Mouse (Mus musculus) neural tube, embryonic 14.5 days (tissue): ENCODE measurements around the gene Ccdc57. TPM values are rescaled to one million over a fixed set of nuclear protein-coding genes. Genes with fewer than 3 reads are reported as not detected.
A peak's percentile ranks its signal among the peaks of the same experiment; 100 is the strongest.

Source experiments
- ATAC-seq: fragments of 200-750 bp; cut with Nextera tagmentation; 2 replicates; pipeline ENCODE4 v1.8.0; 2017; ENCODE audit warnings: low read depth, mild to moderate bottlenecking, moderate TSS enrichment, moderate library complexity
- H3K27ac ChIP-seq: fragments of 300-500 bp; sonication (generic); 2 replicates; pipeline ENCODE4 v1.5.1; 2014; ENCODE audit warnings: low read depth, mild to moderate bottlenecking, control low read depth, low read length, moderate library complexity, mixed read lengths
- H3K27me3 ChIP-seq: fragments of 300-500 bp; sonication (generic); 2 replicates; pipeline ENCODE4 v1.6.1; 2014; ENCODE audit warnings: low read length; ENCODE audit not compliant: control insufficient read depth, insufficient read depth
- H3K36me3 ChIP-seq: fragments of 300-500 bp; sonication (generic); 2 replicates; pipeline ENCODE4 v1.6.1; 2014; ENCODE audit warnings: low read length, mixed read lengths; ENCODE audit not compliant: control insufficient read depth, insufficient read depth
- H3K4me1 ChIP-seq: fragments of 300-500 bp; sonication (generic); 2 replicates; pipeline ENCODE4 v1.6.1; 2014; ENCODE audit warnings: low read length; ENCODE audit not compliant: control insufficient read depth, insufficient read depth
- H3K4me2 ChIP-seq: fragments of 300-500 bp; sonication (generic); 2 replicates; pipeline ENCODE4 v1.6.1; 2014; ENCODE audit warnings: mild to moderate bottlenecking, low read depth, low read length, control low read depth
- H3K4me3 ChIP-seq: fragments of 300-500 bp; sonication (generic); 2 replicates; pipeline ENCODE4 v1.5.1; 2014; ENCODE audit warnings: low read depth, low read length, control low read depth, mixed read lengths
- H3K9ac ChIP-seq: fragments of 300-500 bp; sonication (generic); replicated peaks from 2 replicates; pipeline ENCODE4 v1.6.1; 2014; ENCODE audit warnings: low read depth, mild to moderate bottlenecking, control low read depth, low read length, mixed read lengths
- H3K9me3 ChIP-seq: fragments of 300-500 bp; sonication (generic); 2 replicates; pipeline ENCODE4 v1.6.1; 2016; ENCODE audit warnings: low read length; ENCODE audit not compliant: control insufficient read depth
- WGBS: fragments of 180-500 bp; shearing (Covaris S2); extraction: QIAGEN DNeasy Blood & Tissue Kit; methylation state at CpG from one replicate; pipeline ENCODE4 v1.1.7; 2014; 5-methylcytosine and 5-hydroxymethylcytosine counted together
- polyA plus RNA-seq: library from polyadenylated mRNA; unstranded; fragments of >200 nt; fragmentation: Nextera tagmentation; extraction: Ambion mirVana; gene quantifications from 2 replicates; pipeline ENCODE4 v1.2.1, GENCODE M21; 2014

Gene Ccdc57
- polyA plus RNA-seq, 1 experiment from 2014 or later = 6.7 TPM

DNA sequence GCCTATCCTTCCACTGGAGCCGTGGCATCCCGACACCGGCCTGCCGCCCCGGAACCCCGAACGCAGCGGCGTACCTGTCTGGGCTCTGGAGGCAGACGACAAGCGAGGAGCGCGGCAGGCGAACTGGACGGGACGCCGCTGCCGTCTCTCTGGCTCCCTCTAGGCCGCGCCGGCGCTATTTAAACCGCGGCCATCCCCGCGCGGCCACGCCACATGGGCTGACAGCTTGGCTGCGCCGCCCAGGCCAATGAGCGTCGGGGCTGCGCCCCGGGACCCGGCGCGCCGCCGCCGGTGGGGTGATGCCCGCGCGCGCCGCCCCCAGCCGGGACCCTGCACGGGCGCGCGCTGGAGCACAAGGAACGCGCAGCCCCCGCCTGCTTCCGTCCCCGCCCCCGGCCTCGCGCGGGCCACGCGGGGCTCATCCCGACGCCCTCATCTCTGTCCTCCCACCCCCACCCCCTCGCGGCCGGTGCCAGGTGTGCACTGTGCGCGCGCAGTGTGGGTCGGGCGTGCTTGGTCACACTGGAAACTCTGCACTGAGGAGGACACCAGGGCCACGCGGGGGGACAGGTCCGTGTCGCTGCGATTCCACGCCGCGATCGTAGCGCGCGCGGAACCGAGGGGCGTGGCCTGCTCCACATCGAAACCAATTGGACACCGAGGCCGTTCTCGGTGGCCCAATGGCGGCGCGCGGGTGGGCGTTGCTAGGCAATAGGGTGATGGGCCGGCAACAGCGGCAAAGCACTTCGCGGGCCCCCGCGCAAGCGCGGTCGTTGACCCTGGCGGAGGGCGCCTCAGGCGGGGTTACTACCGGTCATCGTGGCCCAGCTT is 108.5 kb downstream of the Ccdc57 start, which contains the start of gene Fasn:
Fasn (minus strand) TSS at position 592 of the 831 bp plus-strand sequence.
- Histone ChIP-seq H3K9ac (peak within 1 kb of the TSS; percentile 95), H3K27me3 (no peaks in the 10 kb centered on the region), H3K36me3 (peaks cover 15% of the 10 kb centered on the region), H3K4me3 (peak within 1 kb of the TSS; percentile 84), H3K27ac (peak within 1 kb of the TSS; percentile 99), H3K4me2 (peak within 1 kb of the TSS; percentile 99), H3K9me3 (no peaks in the 10 kb centered on the region), H3K4me1 (peaks cover 28% of the 10 kb centered on the region)
- WGBS = under 1% methylated on average over 101 of the region's 109 CpGs
- peak; percentile 92 for ATAC-seq

DNA sequence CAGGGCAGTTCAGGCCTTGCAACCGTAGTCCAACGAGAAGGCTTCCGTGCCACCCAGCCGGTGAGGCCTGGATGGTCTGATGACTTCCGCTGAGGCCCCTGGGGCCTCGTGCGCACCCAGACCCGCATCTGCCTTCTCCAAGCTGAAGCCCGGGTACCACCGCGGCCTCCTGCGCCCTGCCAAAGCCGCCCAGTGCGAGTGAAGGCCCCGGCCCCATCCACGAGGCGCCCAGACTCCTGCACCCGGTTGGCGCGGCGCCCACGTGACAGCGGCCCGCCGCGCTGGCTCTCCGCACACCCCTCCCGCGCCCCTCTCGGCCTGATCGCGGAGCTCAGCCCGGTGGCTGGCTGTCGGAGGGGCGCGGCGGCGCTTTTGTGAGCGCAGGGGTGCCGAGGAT is 109.1 kb downstream of the Ccdc57 start:
- H3K9ac ChIP-seq = peak overlapping the region; percentile 95
- H3K9me3 ChIP-seq = no peaks in the 10 kb centered on the region
- H3K27ac ChIP-seq = peak overlapping the region; percentile 99
- H3K36me3 ChIP-seq = peaks cover 22% of the 10 kb centered on the region
- peak; percentile 42 for ATAC-seq
- H3K27me3 ChIP-seq = no peaks in the 10 kb centered on the region
- under 1% methylated on average over 33 of the region's 40 CpGs for WGBS
- peaks cover 28% of the 10 kb centered on the region for H3K4me1 ChIP-seq
- peak overlapping the region; percentile 99 for H3K4me2 ChIP-seq
- H3K4me3 ChIP-seq = peak overlapping the region; percentile 84

DNA sequence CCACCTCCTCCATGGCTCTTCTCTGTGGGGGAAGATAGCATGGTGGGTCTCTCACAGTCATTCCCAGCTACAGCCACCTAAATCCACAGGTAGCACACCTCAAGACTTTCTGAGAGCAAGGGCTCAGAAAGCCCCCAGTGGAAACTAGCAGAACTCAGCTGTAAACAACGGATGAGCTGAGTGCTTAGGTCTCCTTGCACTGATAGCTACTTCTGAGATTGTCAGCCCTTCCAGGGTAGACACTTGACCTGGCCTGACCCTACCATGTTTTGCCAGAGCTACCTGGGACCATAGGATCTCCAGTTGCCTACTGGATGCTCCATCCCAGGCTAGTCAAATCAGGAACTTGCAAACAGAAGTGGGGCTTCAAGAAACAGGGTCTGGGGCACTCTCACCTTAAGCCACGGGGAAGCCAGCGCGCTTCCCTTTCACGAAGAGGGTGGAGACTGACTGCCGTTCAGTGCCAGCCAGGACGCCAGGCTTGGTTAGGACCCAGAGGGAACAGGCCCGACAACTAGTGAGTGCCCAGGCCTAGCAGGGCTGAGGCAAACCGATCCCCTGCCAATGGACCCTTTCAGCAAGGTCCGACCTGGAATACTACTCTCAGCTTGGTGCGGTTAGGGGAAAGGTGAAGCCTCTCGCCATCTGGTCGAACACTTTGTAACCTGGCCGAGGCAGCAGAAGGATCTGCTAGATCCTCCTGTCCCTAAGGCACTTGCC is 109.7 kb downstream of the Ccdc57 start:
- Histone ChIP-seq H3K4me1 (peaks cover 28% of the 10 kb centered on the region), H3K36me3 (peaks cover 27% of the 10 kb centered on the region), H3K4me3 (peak overlapping the region; percentile 84), H3K27me3 (no peaks in the 10 kb centered on the region), H3K4me2 (peak overlapping the region; percentile 99), H3K27ac (peak overlapping the region; percentile 99), H3K9me3 (no peaks in the 10 kb centered on the region), H3K9ac (peak overlapping the region; percentile 95)
- WGBS = 0% methylated on average over 14 of the region's 14 CpGs
- no peak for ATAC-seq

DNA sequence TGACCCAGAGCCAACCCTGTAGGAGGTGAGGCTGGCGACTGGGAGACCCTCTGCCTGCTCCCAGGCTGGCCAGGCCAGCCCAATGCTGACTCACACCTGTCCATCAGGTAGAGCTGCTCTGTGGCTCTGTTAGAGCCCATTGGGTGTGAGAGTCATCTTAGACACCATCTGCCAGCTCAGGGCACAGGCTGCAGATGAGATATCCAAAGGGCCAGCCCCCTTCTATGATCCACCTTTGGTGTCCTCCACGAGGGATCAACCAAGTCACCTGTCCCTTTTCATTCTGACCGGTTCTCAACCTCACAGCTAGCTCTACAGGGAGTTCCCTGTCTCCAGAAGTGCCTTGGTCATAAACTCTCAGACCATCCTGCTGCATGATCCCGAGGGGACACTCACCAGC is 110.4 kb downstream of the Ccdc57 start:
- peaks cover 34% of the 10 kb centered on the region for H3K36me3 ChIP-seq
- ATAC-seq = no peak
- H3K4me2 ChIP-seq = peak overlapping the region; percentile 99
- WGBS = 58% methylated on average over 4 of the region's 4 CpGs
- no peaks in the 10 kb centered on the region for H3K9me3 ChIP-seq
- H3K9ac ChIP-seq = peak overlapping the region; percentile 95
- no peak overlapping the region for H3K27ac ChIP-seq
- peak overlapping the region; percentile 84 for H3K4me3 ChIP-seq
- peaks cover 28% of the 10 kb centered on the region for H3K4me1 ChIP-seq
- H3K27me3 ChIP-seq = no peaks in the 10 kb centered on the region

DNA sequence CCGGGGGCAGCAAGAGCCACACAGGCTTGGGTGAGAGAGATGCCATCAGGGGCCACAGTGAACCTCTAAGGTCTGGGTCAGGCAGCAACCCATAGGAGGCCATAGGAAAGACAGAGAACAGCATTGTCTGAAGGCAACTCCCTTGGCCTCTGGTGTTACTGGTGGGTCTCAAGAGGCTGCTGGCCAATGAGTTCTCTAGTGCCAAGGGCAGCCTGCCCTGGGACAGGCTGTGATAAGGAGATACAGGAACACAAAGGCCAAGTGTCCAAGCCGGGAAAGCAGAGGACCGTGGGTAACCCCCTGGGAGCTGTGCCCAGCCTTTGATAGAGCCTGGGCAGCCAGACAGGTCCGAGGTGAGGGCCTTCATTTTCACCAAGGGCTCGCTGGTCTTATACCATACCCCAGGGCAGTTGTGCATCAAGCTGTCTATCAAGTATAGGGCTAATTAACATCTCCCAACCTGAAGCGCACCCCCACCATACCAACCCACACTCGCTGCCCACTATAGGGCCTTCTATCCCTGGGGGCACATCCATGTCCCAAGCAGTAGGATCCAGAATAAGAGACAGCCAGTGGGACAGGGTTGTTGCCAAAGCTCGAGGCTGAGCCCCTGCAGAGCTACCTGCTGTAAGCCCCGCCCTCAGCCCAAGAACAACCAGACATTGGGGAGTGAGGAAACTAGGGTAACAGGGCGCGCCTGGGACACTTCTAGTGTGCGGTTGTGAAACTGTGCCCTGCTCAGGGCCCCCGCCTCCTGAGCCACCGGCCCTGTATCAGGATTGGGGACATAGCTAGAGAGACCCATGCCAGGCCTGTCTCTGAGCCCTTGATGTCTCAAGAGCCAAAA is 111.4 kb downstream of the Ccdc57 start:
- peaks cover 44% of the 10 kb centered on the region for H3K36me3 ChIP-seq
- no peaks in the 10 kb centered on the region for H3K27me3 ChIP-seq
- ATAC-seq = no peak

DNA sequence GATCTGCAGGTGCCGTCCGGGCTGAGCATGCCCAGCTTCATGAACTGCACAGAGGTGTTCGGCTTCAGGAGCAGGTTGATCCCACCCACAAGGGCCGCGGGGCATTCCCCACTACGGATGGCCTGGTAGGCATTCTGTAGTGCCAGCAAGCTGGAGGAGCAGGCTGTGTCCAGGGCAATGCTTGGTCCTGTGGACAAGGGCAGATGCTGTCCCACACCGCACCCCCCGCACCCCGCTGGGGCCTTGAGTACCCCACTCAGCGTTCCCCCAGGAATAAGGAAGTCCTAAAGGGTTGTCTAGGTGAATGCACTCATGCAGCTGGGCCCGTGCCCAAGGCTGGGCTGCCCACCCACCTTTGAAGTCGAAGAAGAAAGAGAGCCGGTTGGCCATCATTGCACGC is 112.1 kb downstream of the Ccdc57 start:
- H3K4me3 ChIP-seq = no peak overlapping the region
- no peaks in the 10 kb centered on the region for H3K9me3 ChIP-seq
- no peak for ATAC-seq
- no peaks in the 10 kb centered on the region for H3K27me3 ChIP-seq
- H3K9ac ChIP-seq = no peak overlapping the region
- peaks cover 52% of the 10 kb centered on the region for H3K36me3 ChIP-seq
- 93% methylated on average over 14 of the region's 14 CpGs for WGBS
- H3K4me2 ChIP-seq = no peak overlapping the region
- H3K27ac ChIP-seq = no peak overlapping the region
- peaks cover 28% of the 10 kb centered on the region for H3K4me1 ChIP-seq

More for the DNA sequence above, 111.4 kb downstream of the Ccdc57 start:
- Histone ChIP-seq H3K9me3 (no peaks in the 10 kb centered on the region), H3K4me1 (peaks cover 28% of the 10 kb centered on the region), H3K9ac (0 out of 2 replicates have a peak overlapping the region, but pooled peaks have one; percentile 12), H3K4me2 (peak overlapping the region; percentile 99), H3K27ac (no peak overlapping the region), H3K4me3 (peak overlapping the region; percentile 13; the same call in 1 of the 2 replicates)
- 82% methylated on average over 14 of the region's 14 CpGs for WGBS

DNA sequence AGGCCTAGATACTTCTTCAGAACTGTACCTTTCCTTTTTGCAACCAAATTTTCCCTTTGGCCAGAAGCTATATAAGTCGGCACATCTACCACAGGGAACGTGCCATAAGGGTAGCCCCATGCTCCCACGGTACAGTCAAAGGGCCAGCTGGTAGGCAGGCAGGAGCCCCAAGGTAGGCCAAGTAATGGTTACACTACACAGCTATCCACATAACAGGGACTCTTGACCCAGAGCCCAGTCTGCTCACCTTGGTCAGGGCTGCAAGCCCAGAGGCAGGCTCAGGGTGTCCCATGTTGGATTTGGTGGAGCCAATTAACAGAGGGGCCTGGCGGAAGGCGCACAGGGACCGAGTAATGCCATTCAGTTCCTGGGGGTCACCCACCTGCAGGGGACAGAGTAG is 113.1 kb downstream of the Ccdc57 start:
- no peak overlapping the region for H3K27ac ChIP-seq
- H3K9me3 ChIP-seq = no peaks in the 10 kb centered on the region
- H3K9ac ChIP-seq = no peak overlapping the region
- no peaks in the 10 kb centered on the region for H3K27me3 ChIP-seq
- H3K4me1 ChIP-seq = peaks cover 23% of the 10 kb centered on the region
- 93% methylated on average over 6 of the region's 6 CpGs for WGBS
- no peak for ATAC-seq
- no peak overlapping the region for H3K4me3 ChIP-seq
- no peak overlapping the region for H3K4me2 ChIP-seq
- H3K36me3 ChIP-seq = peaks cover 62% of the 10 kb centered on the region

DNA sequence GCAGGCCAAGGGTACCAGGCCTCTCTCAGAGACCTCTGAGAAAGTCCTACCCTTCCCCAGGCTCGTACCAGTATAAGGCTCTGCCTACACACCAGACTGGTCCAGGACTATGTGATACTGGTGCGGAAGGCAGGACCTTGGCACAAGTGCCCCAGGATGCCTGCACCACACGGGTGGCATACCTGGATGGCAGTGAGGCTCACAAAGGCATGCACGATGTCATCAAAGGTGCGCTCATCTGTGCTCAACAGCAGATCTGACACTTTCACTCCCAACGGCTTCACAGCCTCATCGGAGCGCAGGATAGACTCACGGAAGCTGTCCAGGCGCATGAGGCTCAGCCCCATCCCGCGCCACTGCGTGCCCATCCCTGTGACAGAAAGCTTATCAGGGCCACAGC is 114.4 kb downstream of the Ccdc57 start:
- H3K27me3 ChIP-seq = no peaks in the 10 kb centered on the region
- H3K4me1 ChIP-seq = peaks cover 23% of the 10 kb centered on the region
- peaks cover 74% of the 10 kb centered on the region for H3K36me3 ChIP-seq
- no peak overlapping the region for H3K4me3 ChIP-seq
- no peak overlapping the region for H3K4me2 ChIP-seq
- H3K27ac ChIP-seq = no peak overlapping the region
- 96% methylated on average over 13 of the region's 13 CpGs for WGBS
- no peaks in the 10 kb centered on the region for H3K9me3 ChIP-seq
- no peak for ATAC-seq
- no peak overlapping the region for H3K9ac ChIP-seq
